Mouse (Mus musculus) kidney, adult 2 months (tissue): Measurements from ENCODE around the gene Slit2.

Experiments used
- CTCF ChIP-seq: fragments of 200-500 bp; conservative IDR thresholded peaks from 2 replicates; pipeline ENCODE4 v1.5.1; 2011; ENCODE audit warnings: low read depth, mild to moderate bottlenecking, control low read depth, low read length, moderate library complexity, mixed read lengths; ENCODE audit not compliant: insufficient read depth, insufficient read length
- POLR2A ChIP-seq: fragments of 200-500 bp; IDR thresholded peaks from one replicate; pipeline ENCODE4 v1.6.1; 2011; ENCODE audit warnings: low read depth, low read length, control low read depth

DNA sequence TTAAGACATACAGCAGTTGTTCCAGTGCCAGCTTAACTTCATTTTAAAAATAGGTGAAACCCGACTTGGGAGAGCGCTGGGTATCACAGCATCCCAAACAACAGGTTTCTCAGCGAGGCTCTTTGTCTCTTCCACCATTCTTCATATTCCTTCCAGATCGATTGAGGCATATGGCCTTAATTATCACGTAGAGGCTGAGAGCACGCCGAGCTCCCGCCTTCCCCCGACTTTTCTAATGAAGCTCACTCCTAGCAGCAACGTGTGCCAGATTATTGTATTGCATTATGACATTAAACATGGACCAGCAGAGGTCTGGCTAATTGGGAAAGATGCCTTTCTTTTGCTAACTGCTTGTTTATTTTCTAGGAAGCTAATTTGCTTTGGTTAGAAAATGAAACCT lies 75.7 kb downstream of the Slit2 start:
- TF ChIP-seq CTCF (no peak), POLR2A (no peak)
